Mouse (Mus musculus) gastrocnemius, adult 2 months (tissue): ENCODE data around the gene Pla2g15. TPM values are rescaled to one million over a fixed set of nuclear protein-coding genes. Genes with fewer than 3 reads are reported as not detected.
A peak's percentile ranks its signal among the peaks of the same experiment; 100 is the strongest.

ENCODE experiments used
- DNase-seq: peaks from one replicate; pipeline ENCODE4 v3.0.0; 2022
- H3K27ac ChIP-seq: fragments of 200-600 bp; 2 replicates; pipeline ENCODE4 v1.8.1; 2022; ENCODE audit warnings: mild to moderate bottlenecking
- H3K4me3 ChIP-seq: fragments of 200-600 bp; 2 replicates; pipeline ENCODE4 v1.8.1; 2022; ENCODE audit warnings: mild to moderate bottlenecking, moderate library complexity
- CTCF ChIP-seq: fragments of 200-600 bp; IDR thresholded peaks from 2 replicates; pipeline ENCODE4 v1.8.1; 2022; ENCODE audit warnings: antibody characterized with exemption, mild to moderate bottlenecking, moderate library complexity
- intact Hi-C: fragments of 180-260 bp; cut with DNase I; formaldehyde crosslinking; loops from one replicate; pipeline ENCODE4 v1.15.1; 2025
- total RNA-seq, 2 experiments: library from RNA; stranded (reverse); gene quantifications; 2 replicates each; pipeline ENCODE4 v1.2.3; 2021

The Pla2g15 gene
- total RNA-seq, 2 experiments from 2014 or later = 3.5 TPM

GRCm38 (mm10) chr8:106137218-106137905, 12.8 kb upstream of the Pla2g15 start:
- intact Hi-C loops = no loop called here
- no peak for DNase-seq
- Histone ChIP-seq H3K27ac (peak overlapping the region; percentile 68; the same call in 1 of the 2 replicates), H3K4me3 (peak overlapping the region; percentile 78)
- TF ChIP-seq CTCF = no peak

GRCm38 (mm10) chr8:106137906-106138477, 12.2 kb upstream of the Pla2g15 start:
- Histone ChIP-seq H3K4me3 (peak overlapping the region; percentile 78), H3K27ac (peak overlapping the region; percentile 68)
- DNase-seq = peak; percentile 65
- no peak for TF ChIP-seq CTCF
- intact Hi-C loops = no loop called here

GRCm38 (mm10) chr8:106138616-106139015, 11.6 kb upstream of the Pla2g15 start:
- H3K27ac ChIP-seq = peak overlapping the region; percentile 68
- DNase-seq = no peak
- TF ChIP-seq CTCF = no peak
- H3K4me3 ChIP-seq = peak overlapping the region; percentile 78
- intact Hi-C loops = no loop called here

GRCm38 (mm10) chr8:106140191-106140590, 10.0 kb upstream of the Pla2g15 start:
- TF ChIP-seq CTCF = no peak
- DNase-seq = no peak
- Histone ChIP-seq H3K4me3 (no peak overlapping the region), H3K27ac (no peak overlapping the region)
- intact Hi-C loops = loop anchor here (1.0 kb wide), 2 partner anchors 58 to 86 kb away; no protein-coding TSS in a partner anchor

- H3K4me3 ChIP-seq = no peak overlapping the region
- TF ChIP-seq CTCF = peak; percentile 97
- intact Hi-C loops = loop anchor here (1.0 kb wide), 2 partner anchors 58 to 86 kb away; no protein-coding TSS in a partner anchor
- H3K27ac ChIP-seq = no peak overlapping the region
- peak; percentile 80 for DNase-seq
These were observed 9.4 kb upstream of the Pla2g15 start for GRCm38 (mm10) chr8:106140769-106141168.

GRCm38 (mm10) chr8:106145331-106145730, 4.9 kb upstream of the Pla2g15 start:
- intact Hi-C loops = no loop called here
- H3K27ac ChIP-seq = 0 out of 2 replicates have a peak overlapping the region, but pooled peaks have one; percentile 10
- H3K4me3 ChIP-seq = no peak overlapping the region
- no peak for TF ChIP-seq CTCF
- no peak for DNase-seq

GRCm38 (mm10) chr8:106146014-106146413, 4.2 kb upstream of the Pla2g15 start:
- intact Hi-C loops = no loop called here
- no peak overlapping the region for H3K4me3 ChIP-seq
- DNase-seq = no peak
- no peak for TF ChIP-seq CTCF
- no peak overlapping the region for H3K27ac ChIP-seq

- H3K27ac ChIP-seq = peak overlapping the region; percentile 68
- peak; percentile 72 for DNase-seq
- intact Hi-C loops = no loop called here
- TF ChIP-seq CTCF = no peak
- H3K4me3 ChIP-seq = no peak overlapping the region
These were observed 2.2 kb upstream of the Pla2g15 start for GRCm38 (mm10) chr8:106147868-106148565.

- no peak for TF ChIP-seq CTCF
- Histone ChIP-seq H3K27ac (peak overlapping the region; percentile 68), H3K4me3 (no peak overlapping the region)
- intact Hi-C loops = no loop called here
- DNase-seq = no peak
These were observed 1.2 kb upstream of the Pla2g15 start for GRCm38 (mm10) chr8:106149025-106149424.

GRCm38 (mm10) chr8:106150653-106151000, 428 bp downstream of the Pla2g15 start:
- intact Hi-C loops = no loop called here
- Histone ChIP-seq H3K4me3 (peak overlapping the region; percentile 90), H3K27ac (peak overlapping the region; percentile 86)
- DNase-seq = peak; percentile 19
- TF ChIP-seq CTCF = no peak

GRCm38 (mm10) chr8:106151041-106151440, 842 bp downstream of the Pla2g15 start:
- Histone ChIP-seq H3K4me3 (peak overlapping the region; percentile 90), H3K27ac (peak overlapping the region; percentile 86)
- intact Hi-C loops = no loop called here
- no peak for TF ChIP-seq CTCF
- no peak for DNase-seq

GRCm38 (mm10) chr8:106152876-106153275, 2.7 kb downstream of the Pla2g15 start:
- no peak for DNase-seq
- H3K27ac ChIP-seq = no peak overlapping the region
- no peak for TF ChIP-seq CTCF
- no peak overlapping the region for H3K4me3 ChIP-seq
- intact Hi-C loops = no loop called here

GRCm38 (mm10) chr8:106157419-106157818, 7.2 kb downstream of the Pla2g15 start:
- H3K27ac ChIP-seq = peak overlapping the region; percentile 84; the same call in 1 of the 2 replicates
- H3K4me3 ChIP-seq = no peak overlapping the region
- TF ChIP-seq CTCF = no peak
- intact Hi-C loops = loop anchor here (5.0 kb wide), 1 partner anchor 40 kb away; no protein-coding TSS in a partner anchor
- DNase-seq = no peak
